ENCODE assay signal across 29 mouse cellular contexts in genomic region chr17:31986915-31987314, GRCm38 (mm10). TPM values are rescaled to one million over a fixed set of nuclear protein-coding genes. Genes with fewer than 3 reads are reported as not detected.
DNase-seq lines count a peak whose midpoint lies in the region; ATAC-seq and TF ChIP-seq lines count a peak whose summit lies in the region.
"Had no signal": no experiment of that assay in that cellular context is flagged by ENCODE, and none has a peak within 500 bp of the region (broad histone marks: within the 10 kb centered on the region; RNA-seq: fewer than 3 reads in every experiment).

No protein-coding gene starts in this region.

- ATAC-seq in forebrain, embryonic 15.5 days (replicated peaks) = no peak
- no peak for ATAC-seq in forebrain, embryonic 16.5 days
- peak; percentile 33; the same call in 1 of the 2 replicates for ATAC-seq in lung, embryonic 15.5 days (ENCODE audit: borderline replicate concordance, extremely low read depth, low FRiP score, low TSS enrichment)
- ATAC-seq in lung, postnatal 0 days = no peak; the same call in 1 of the 2 replicates
- ATAC-seq: activated CD4-positive, CD25-positive, alpha-beta regulatory T cell, adult 4 months; CD4-positive, CD25-positive, alpha-beta regulatory T cell, adult 4 months; forebrain, embryonic 13.5 days; Patski had no signal

- H3K4me2 ChIP-seq in forebrain, embryonic 15.5 days (replicated peaks) = no peak overlapping the region
- no peak overlapping the region for H3K4me2 ChIP-seq in forebrain, embryonic 16.5 days (ENCODE audit: low read length)
- no peak overlapping the region for H3K4me2 ChIP-seq in lung, embryonic 15.5 days
- H3K4me2 ChIP-seq in lung, postnatal 0 days (replicated peaks; ENCODE audit: low read depth, low read length) = no peak overlapping the region
- H3K4me2 ChIP-seq: embryonic facial prominence, embryonic 13.5 days; embryonic facial prominence, embryonic 15.5 days; forebrain, embryonic 13.5 days had no signal

- 0 out of 2 replicates have a peak overlapping the region, but pooled peaks have one; percentile 40 for H3K27ac ChIP-seq in forebrain, embryonic 15.5 days (replicated peaks)
- no peak overlapping the region for H3K27ac ChIP-seq in forebrain, embryonic 16.5 days (ENCODE audit: low read length)
- H3K27ac ChIP-seq in layer of hippocampus, adult 2 months = 0 out of 2 replicates have a peak overlapping the region, but pooled peaks have one; percentile 59
- H3K27ac ChIP-seq in lung, embryonic 15.5 days = peak overlapping the region; percentile 29; the same call in 1 of the 2 replicates
- H3K27ac ChIP-seq in lung, postnatal 0 days (ENCODE audit: low read length) = 0 out of 2 replicates have a peak overlapping the region, but pooled peaks have one; percentile 11
- H3K27ac ChIP-seq: embryonic facial prominence, embryonic 13.5 days; embryonic facial prominence, embryonic 15.5 days; forebrain, embryonic 13.5 days had no signal

- H3K9ac ChIP-seq in forebrain, embryonic 15.5 days (replicated peaks) = no peak overlapping the region
- H3K9ac ChIP-seq in forebrain, embryonic 16.5 days (replicated peaks; ENCODE audit: low read depth, low read length) = no peak overlapping the region
- H3K9ac ChIP-seq in lung, embryonic 15.5 days = no peak overlapping the region
- no peak overlapping the region for H3K9ac ChIP-seq in lung, postnatal 0 days (replicated peaks; ENCODE audit: low read depth)
- H3K9ac ChIP-seq: embryonic facial prominence, embryonic 13.5 days; embryonic facial prominence, embryonic 15.5 days; forebrain, embryonic 13.5 days had no signal

- WGBS in forebrain, embryonic 15.5 days = 87% methylated on average over 1 of the region's 1 CpGs
- WGBS in forebrain, embryonic 16.5 days = 100% methylated on average over 1 of the region's 1 CpGs
- WGBS in lung, embryonic 15.5 days = 53% methylated on average over 1 of the region's 1 CpGs
- WGBS in lung, postnatal 0 days = 71% methylated on average over 1 of the region's 1 CpGs

- DNase-seq in layer of hippocampus, adult 2 months (ENCODE audit: low spot score in 2 of 2) = no peak
- no peak for DNase-seq in layer of hippocampus, postnatal 14 days (ENCODE audit: low spot score in 2 of 2)
- DNase-seq in lung, postnatal 14 days = no peak
- DNase-seq in lung, postnatal 0 days (ENCODE audit: low spot score) = peak; percentile 46
- no peak for DNase-seq in lung, adult 18-20 months
- DNase-seq: adrenal gland, adult 2 months; adrenal gland, postnatal 10 days; adrenal gland, postnatal 25 days; B cell, adult 2 months; cerebellum, adult 11 months; cerebellum, adult 18-20 months; cerebellum, adult 8-10 months; cerebellum, adult 9-11 months; cerebellum, postnatal 14 days; cerebellum, postnatal 36 days; embryo, embryonic 11 days had no signal

- no peak overlapping the region for H3K4me3 ChIP-seq in forebrain, embryonic 15.5 days
- no peak overlapping the region for H3K4me3 ChIP-seq in forebrain, embryonic 16.5 days (replicated peaks; ENCODE audit: low read length)
- H3K4me3 ChIP-seq in layer of hippocampus, adult 2 months = no peak overlapping the region
- H3K4me3 ChIP-seq in lung, embryonic 15.5 days = no peak overlapping the region
- no peak overlapping the region for H3K4me3 ChIP-seq in lung, postnatal 0 days (ENCODE audit: low read depth, low read length)
- H3K4me3 ChIP-seq: embryonic facial prominence, embryonic 13.5 days; embryonic facial prominence, embryonic 15.5 days; erythroblast, embryonic 14.5 days; forebrain, embryonic 13.5 days had no signal

- TF ChIP-seq EP300 in lung, postnatal 0 days (IDR thresholded peaks at IDR 0.05) = no peak

- no peak for TF ChIP-seq CTCF in layer of hippocampus, adult 2 months (conservative IDR thresholded peaks at IDR 0.05)
- no peak for TF ChIP-seq CTCF in lung, postnatal 0 days (IDR thresholded peaks at IDR 0.05)

- H3K36me3 ChIP-seq in forebrain, embryonic 15.5 days = no peaks in the 10 kb centered on the region
- no peaks in the 10 kb centered on the region for H3K36me3 ChIP-seq in forebrain, embryonic 16.5 days (ENCODE audit: control insufficient read depth, insufficient read depth)
- H3K36me3 ChIP-seq in lung, embryonic 15.5 days = no peaks in the 10 kb centered on the region
- no peaks in the 10 kb centered on the region for H3K36me3 ChIP-seq in lung, postnatal 0 days (ENCODE audit: insufficient read depth, low read length)
- H3K36me3 ChIP-seq: embryonic facial prominence, embryonic 13.5 days; embryonic facial prominence, embryonic 15.5 days; G1E had no signal

- no peaks in the 10 kb centered on the region for H3K27me3 ChIP-seq in forebrain, embryonic 15.5 days
- no peaks in the 10 kb centered on the region for H3K27me3 ChIP-seq in forebrain, embryonic 16.5 days (replicated peaks; ENCODE audit: control insufficient read depth, insufficient read depth, low read length)
- no peaks in the 10 kb centered on the region for H3K27me3 ChIP-seq in lung, embryonic 15.5 days
- H3K27me3 ChIP-seq in lung, postnatal 0 days (replicated peaks; ENCODE audit: insufficient read depth, low read length) = no peaks in the 10 kb centered on the region
- H3K27me3 ChIP-seq: CH12.LX; embryonic facial prominence, embryonic 13.5 days; embryonic facial prominence, embryonic 15.5 days; forebrain, embryonic 13.5 days; Patski had no signal

- no peaks in the 10 kb centered on the region for H3K9me3 ChIP-seq in forebrain, embryonic 15.5 days
- no peaks in the 10 kb centered on the region for H3K9me3 ChIP-seq in forebrain, embryonic 16.5 days (ENCODE audit: control insufficient read depth, low read length)
- H3K9me3 ChIP-seq in lung, embryonic 15.5 days = no peaks in the 10 kb centered on the region
- H3K9me3 ChIP-seq in lung, postnatal 0 days (ENCODE audit: low read length) = no peaks in the 10 kb centered on the region
- H3K9me3 ChIP-seq: embryonic facial prominence, embryonic 13.5 days; embryonic facial prominence, embryonic 15.5 days; forebrain, embryonic 13.5 days; G1E had no signal

- H3K4me1 ChIP-seq in forebrain, embryonic 15.5 days = no peaks in the 10 kb centered on the region
- H3K4me1 ChIP-seq in forebrain, embryonic 16.5 days (replicated peaks; ENCODE audit: control insufficient read depth, insufficient read depth, low read length) = no peaks in the 10 kb centered on the region
- H3K4me1 ChIP-seq in lung, embryonic 15.5 days = peaks cover 19% of the 10 kb centered on the region
- peaks cover 2% of the 10 kb centered on the region; the same call in 1 of the 2 replicates for H3K4me1 ChIP-seq in lung, postnatal 0 days (ENCODE audit: insufficient read depth, low read depth, low read length)
- H3K4me1 ChIP-seq: forebrain, embryonic 13.5 days had no signal

RNA-seq across cellular contexts. Expression of gene Rrp1b, which starts 49.0 kb away (rescaled TPM):
- polyA plus RNA-seq in forebrain, embryonic 15.5 days (2015; fragmentation: Nextera tagmentation; extraction: Ambion mirVana) = 44.7 and 48.0 TPM in 2 replicates
- polyA plus RNA-seq in forebrain, embryonic 16.5 days (2015; fragmentation: Nextera tagmentation; extraction: Ambion mirVana) = 42.0 and 42.7 TPM in 2 replicates
- 10 to 100 TPM; 19.3 to 22.5 TPM for total RNA-seq in layer of hippocampus, adult 2 months (2021)
- total RNA-seq in layer of hippocampus, postnatal 14 days (2021) = 10 to 100 TPM; 17.1 to 17.8 TPM
- 48.4 and 57.3 TPM in 2 replicates for polyA plus RNA-seq in lung, embryonic 15.5 days (2015; fragmentation: Nextera tagmentation; extraction: Ambion mirVana)
- polyA plus RNA-seq in lung, postnatal 0 days (2015; fragmentation: Nextera tagmentation; extraction: Ambion mirVana) = 24.6 and 26.3 TPM in 2 replicates

RNA-seq across cellular contexts. Expression of gene Hsf2bp, which starts 49.2 kb away (rescaled TPM):
- 0.28 and 0.84 TPM in 2 replicates for polyA plus RNA-seq in forebrain, embryonic 15.5 days (2015; fragmentation: Nextera tagmentation; extraction: Ambion mirVana)
- polyA plus RNA-seq in forebrain, embryonic 16.5 days (2015; fragmentation: Nextera tagmentation; extraction: Ambion mirVana) = 0.84 and 0.93 TPM in 2 replicates
- 1 to 10 TPM in 1 of 2 experiments, under 1 TPM in 1; 0.86 to 1.2 TPM for total RNA-seq in layer of hippocampus, adult 2 months (2021)
- 1 to 10 TPM; 1.2 to 1.6 TPM for total RNA-seq in layer of hippocampus, postnatal 14 days (2021)
- polyA plus RNA-seq in lung, embryonic 15.5 days (2015; fragmentation: Nextera tagmentation; extraction: Ambion mirVana) = 0.55 and 0.78 TPM in 2 replicates
- 0.30 and 0.58 TPM in 2 replicates for polyA plus RNA-seq in lung, postnatal 0 days (2015; fragmentation: Nextera tagmentation; extraction: Ambion mirVana)
- total RNA-seq: common myeloid progenitor, adult 5-6 weeks; G1E had no signal
- polyA plus RNA-seq: adrenal gland, adult 2 months; erythroblast, embryonic 14.5 days; G1E had no signal
